Mouse (Mus musculus) gastrocnemius, adult 8-10 months (tissue): Measurements from ENCODE around the gene Lmntd2. TPM values are rescaled to one million over a fixed set of nuclear protein-coding genes. Genes with fewer than 3 reads are reported as not detected.
"Not testable (repeated sequence)": the region's sequence is repeated elsewhere in the genome, so short reads cannot be mapped to it uniquely, and the experiment has no call there.

ENCODE experiments used
- DNase-seq, 2 experiments: peaks; one replicate each; pipeline ENCODE4 v3.0.0; 2022; ENCODE audit warnings: low spot score in 2 of 2
- total RNA-seq, 4 experiments: library from RNA; stranded (reverse); gene quantifications; 2 replicates each; pipeline ENCODE4 v1.2.4; 2022

Lmntd2 gene
- total RNA-seq: not detected

DNA sequence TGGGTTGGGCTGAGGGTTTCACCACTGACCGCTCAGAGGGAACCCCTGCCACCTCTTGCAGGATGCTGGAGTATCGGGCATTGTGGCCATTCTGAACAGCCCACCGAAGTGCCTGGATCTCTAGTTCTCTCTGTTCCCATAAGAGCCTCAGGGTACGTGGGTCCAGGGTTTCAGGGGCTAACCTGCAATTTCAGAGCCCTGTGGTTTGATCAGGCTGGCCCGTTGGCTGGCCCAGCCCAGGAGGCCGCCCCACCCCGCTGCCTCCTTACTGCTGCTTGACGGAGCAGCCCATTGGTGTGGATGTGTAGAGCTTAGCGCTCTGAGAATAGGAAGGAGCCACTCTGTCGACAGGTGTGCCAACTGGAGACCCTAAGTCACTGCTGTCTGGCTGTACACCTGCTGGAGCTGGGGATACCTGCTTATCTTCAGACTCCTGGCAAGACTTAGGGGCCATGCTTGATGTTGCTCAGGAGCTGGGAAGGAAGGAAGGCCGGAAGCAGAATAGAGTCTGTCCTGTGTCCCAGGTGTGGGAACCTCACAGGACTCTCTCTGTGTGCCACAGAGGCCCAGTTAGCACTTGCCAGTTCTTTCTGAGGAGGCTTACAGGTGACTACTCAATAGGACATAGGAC is at the start of gene Lmntd2:
Gene Lmntd2 (minus strand): TSS at position 476 of the 631 bp plus-strand sequence.
- DNase-seq: no peak

DNA sequence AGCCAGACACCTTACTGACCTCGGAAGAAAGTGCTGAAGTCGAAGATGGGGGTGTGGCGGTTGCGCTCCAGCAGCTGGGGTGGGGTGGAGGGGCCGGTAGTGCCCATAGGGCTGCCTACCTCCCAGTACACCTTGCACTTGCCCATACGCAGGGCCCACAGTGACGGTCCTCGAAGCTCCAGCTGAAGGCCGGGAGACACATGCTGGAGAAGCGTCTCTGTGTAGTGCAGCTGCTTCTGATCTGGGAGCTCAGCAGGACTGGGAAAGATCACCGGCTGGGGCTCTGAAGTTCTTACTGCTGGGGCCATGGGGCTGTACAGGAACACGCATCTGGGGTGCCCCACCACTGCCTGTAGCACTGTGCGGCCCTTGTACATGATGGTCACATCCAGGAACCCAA is 49.8 kb upstream of the Lmntd2 start:
- no peak for DNase-seq

DNA sequence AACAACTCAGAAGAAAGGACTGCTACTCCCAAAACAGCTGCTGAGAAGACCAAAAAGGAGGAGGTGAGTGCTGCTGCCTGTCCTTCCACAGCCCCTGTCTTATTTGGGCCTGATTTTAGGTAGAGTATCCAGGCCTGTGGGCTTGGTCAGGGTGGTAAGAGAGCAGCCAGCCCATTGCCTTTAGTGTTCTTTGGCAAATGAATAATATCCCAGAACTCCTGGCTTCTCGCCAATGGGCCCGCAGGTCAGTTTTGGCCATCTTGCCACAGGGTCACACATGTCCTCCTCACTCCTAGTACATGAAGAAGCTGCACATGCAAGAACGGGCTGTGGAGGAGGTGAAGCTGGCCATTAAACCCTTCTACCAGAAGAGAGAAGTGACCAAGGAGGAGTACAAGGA is 47.6 kb upstream of the Lmntd2 start:
- no peak for DNase-seq

DNA sequence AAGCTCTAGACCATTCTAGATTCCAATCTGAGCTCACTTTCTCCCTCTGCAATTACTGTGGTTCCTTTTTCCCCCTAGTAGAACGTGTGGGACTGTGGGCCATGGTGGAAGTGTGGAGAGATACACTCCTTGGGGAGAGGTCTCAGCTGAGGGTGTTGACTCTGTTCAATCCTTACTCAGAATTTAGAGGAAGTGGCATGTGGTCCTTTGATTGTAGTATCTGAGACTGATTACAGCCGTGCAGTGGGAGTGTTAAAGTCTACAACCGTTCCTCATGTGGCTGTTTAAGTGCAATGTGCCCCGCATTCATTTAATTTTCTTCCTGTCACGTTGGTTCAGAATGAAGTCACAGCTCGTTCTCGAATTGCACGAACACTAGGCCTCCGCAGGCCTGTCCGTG is 42.3 kb upstream of the Lmntd2 start:
- DNase-seq: no peak

DNA sequence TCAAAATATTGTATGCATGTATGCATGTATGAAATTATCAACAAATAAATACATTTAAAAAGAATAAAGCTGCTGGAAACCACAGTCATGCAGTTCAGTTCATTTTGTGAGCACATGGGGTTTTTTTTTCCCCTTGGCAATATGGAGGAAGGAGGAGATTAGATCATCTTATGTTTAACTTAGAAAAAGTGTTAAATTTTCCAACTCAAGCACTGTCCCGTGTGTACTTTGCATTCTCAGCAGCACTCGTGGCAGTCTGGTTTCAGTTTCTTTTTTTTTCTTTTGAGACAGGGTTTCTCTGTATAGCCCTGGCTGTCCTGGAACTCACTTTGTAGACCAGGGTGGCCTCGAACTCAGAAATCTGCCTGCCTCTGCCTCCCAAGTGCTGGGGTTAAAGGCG is 36.6 kb upstream of the Lmntd2 start:
- DNase-seq: not testable (repeated sequence)

DNA sequence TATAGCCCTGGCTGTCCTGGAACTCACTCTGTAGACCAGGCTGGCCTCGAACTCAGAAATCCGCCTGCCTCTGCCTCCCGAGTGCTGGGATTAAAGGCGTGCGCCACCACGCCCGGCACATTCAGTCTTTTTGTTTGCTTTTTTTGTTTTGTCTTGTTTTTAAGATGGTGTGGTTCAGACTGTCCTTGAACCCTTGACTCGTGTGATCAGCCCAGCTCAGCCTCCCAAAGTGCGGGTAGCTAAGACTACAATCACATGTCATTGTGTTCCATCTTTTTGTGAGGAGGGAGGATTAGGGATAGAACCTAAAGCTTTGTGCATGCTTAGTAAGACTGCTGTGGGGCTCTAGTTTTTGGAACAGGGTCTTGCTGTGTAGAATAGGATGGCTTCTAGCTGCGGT is 17.7 kb upstream of the Lmntd2 start:
- no peak for DNase-seq

DNA sequence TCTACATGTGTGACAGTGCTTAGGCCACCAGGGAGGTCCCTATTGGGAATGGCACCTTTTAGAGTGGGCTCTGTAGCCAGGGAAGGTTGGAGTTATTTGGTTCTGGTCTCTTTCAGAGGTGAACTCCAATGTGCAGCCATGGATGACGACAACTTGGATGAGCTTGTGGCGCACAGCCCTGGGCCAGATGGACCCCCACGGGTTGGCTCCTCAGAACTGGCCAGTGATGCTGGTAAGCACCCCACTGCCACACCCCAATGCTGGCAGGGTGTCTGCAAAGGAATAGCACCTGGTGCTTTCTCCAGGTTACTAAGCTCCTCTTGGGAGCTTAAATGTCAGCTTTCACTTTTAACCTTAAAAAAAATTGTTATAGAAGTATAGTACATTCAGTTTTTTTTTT is 17.2 kb upstream of the Lmntd2 start:
- no peak for DNase-seq

DNA sequence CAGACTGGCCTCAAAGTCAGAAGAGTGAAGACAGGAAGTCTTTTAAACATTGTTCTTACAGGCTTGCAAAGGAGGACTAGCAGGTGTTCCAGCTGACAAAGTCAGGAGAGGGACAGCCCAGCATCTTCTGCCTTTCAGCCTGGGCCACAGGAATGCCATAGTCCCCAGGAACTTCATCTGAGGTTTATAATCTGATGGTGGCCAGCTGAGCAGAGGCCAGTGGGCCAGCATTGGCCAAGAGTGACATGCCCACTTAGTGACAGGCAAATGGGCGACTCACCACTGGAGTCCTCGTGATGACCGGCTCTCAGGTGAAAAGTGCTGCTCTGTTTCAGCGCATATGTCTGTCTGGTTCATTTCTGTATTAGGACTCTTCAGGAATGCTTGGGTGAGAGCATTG is 16.7 kb upstream of the Lmntd2 start:
- DNase-seq: no peak

DNA sequence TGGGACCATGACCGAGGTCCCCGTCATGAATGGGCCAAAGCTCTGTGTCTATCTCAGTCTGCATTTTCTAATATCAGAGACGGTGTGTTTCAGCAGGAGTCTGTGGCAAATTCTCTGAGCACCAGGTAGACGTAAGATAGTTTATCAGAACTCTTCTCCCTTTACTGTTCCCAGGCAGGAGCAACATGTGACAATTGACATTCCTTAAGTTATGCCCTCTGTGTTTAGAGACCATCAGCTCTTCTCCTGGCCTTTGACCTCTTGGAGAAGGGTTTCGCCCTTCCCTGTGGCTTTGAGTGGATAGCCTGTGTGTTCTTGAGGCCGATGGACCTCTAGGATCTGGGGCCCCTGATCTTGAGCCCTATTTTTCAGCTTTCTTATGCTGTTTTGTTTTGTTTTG is 15.8 kb upstream of the Lmntd2 start:
- DNase-seq: no peak

DNA sequence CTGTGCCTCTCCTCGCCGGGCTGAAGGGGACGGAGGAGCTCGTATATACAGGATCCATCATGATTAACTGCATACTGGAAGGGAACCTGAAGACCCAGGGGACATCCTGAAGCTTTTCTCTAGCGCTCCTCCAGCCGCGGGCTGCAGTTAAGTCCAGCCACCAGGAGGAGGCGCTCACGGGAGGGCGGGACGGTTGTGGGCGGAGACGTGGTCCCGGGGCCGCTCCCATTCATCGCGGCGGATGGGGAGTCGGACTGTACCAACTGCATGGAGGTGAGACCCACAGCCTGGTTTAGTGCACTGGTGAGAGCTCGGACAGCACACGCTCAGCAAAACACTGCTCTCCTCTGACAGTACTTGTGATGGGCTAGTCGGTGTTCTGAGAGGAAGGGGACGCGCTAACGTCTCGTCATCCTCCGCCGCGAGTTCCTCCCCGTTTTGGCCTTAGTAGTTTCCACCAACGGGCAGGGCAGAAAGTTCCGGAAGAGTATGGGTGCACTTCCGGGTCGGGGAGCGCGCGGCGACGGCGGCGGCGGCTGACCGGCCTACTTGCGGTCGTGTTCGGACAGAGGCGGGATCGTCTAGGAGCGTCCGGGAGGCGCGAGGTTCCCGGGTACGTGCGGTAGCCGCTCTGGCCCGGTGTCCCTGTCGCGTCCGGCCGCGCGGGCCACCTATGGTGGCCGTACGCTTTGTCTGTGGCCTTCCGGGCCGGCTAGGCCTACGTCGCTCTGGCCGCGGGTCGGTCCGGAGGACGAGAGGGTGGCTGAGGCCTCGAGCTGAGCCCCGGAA is 14.6 kb upstream of the Lmntd2 start, which contains the start of gene Phrf1:
Gene Phrf1 (plus strand): TSS at position 506 of the 789 bp plus-strand sequence.
- peak; percentile 79 to 80 for DNase-seq

DNA sequence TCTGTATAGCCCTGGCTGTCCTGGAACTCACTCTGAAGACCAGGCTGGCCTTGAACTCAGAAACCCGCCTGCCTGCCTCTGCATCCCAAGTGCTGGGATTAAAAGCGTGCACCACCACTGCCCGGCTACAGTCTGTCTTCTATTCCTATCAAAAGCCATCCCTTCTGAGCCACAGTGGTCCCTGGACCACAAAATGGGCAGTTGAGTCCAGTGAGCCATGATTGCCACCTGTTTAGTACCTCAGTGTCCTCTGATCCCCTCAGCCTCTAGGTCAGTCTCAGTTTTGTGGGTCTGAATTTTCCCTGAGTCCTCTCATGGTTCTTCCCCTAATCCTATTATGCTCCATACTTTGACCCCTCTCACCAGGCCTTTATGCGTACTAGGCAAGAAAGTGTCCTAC is 13.9 kb upstream of the Lmntd2 start:
- DNase-seq: no peak

DNA sequence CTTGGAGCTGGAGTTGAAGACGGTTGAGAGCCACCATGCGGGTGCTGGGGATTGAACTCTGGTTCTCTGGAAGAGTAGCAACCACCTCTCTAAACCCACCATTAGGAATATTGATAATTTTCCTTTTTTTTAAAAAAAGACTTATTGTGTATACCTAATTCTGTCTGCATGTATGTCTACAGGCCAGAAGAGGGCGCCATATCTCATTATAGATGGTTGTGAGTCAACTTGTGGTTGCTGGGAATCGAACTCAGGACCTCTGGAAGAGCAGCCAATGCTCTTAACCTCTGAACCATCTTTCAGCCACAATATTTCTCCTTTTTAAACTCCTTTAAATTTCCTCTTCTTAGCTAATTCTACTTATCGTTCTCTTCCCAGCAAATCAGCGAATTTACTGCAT is 12.7 kb upstream of the Lmntd2 start:
- no peak for DNase-seq

DNA sequence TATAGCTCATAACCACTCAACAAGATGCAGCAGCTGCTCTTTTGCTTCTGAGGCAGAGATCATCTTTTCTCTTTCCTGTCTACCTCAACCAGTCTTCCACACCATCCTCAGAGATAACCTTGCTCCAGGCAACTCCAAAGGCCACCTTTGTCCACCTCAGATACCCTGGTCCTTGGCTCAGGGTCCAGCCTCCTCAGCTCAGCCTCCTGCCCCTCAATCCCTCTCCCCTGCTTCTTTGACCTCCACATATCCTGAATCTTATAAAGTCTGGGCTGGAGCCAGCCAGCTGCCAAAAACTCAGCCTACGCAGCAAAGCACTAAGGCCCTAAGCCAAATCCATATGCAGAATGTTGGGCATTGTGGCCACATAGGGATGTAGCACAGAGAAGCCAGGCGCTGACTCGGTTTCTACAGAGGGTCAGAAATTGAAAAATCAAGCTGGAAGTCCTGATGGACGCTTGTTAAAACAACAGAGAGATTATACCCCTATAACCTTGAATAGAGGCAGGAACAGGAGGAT is 8.9 kb upstream of the Lmntd2 start:
- no peak for DNase-seq

DNA sequence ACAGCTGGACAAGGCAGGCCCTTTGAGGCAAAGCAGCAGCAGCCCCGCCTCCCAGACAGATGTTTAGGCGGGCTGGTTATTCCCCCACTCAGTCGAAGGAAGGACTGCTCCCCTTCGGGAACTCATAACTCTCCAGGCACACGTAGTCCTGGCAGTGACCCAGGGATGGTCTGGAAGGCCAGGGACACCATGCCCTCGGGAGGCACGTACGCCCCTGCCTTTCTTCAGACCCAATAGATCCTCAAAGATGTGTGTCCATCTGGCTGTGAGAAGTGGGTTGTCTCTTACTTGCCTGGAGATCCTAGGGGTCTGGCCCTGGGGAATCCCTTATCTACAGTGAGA is 8.2 kb upstream of the Lmntd2 start:
- DNase-seq: no peak

DNA sequence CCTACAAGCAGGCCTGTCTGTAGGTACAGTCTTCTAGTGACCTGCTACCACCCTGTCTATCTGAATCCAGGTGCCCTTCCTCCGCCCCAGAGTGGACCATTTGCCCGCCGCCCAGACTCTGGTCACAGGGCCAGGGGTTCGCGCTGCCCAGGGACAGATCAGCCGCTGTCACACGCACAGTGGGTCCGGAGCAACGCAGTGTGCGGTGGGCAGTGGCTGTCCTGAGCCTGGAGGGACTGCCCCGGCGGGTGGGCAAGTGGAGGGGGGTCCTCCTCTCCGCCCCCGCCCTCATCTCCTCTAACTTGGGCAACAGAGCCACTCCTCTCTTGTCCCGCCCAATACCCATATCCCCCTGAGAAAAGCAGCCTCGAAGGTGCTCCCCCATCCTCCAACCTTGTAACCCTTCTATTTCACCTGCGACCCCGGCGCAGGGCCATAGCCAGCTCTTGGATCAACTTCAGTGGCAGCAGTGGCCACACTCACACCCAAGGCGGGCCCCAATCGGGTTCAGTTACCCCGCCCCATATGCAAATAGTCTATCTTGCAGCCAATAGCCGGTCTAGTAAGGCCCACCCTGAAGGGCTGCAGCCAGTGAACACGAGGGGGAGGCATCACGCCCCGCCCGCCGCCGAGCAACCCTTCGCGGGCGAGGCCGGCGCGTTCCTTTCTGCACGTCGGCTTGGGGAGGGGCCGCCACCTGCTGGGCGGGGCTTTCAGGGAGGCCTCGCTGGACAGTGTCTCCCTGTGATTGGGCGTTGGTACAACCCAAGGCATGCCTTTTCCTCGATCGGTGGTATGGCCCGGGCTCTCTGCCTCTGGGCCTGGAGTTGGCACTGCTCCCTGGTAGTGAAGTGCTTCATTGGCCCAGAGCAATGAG is 7.6 kb upstream of the Lmntd2 start:
- DNase-seq: peak; percentile 90 to 96

DNA sequence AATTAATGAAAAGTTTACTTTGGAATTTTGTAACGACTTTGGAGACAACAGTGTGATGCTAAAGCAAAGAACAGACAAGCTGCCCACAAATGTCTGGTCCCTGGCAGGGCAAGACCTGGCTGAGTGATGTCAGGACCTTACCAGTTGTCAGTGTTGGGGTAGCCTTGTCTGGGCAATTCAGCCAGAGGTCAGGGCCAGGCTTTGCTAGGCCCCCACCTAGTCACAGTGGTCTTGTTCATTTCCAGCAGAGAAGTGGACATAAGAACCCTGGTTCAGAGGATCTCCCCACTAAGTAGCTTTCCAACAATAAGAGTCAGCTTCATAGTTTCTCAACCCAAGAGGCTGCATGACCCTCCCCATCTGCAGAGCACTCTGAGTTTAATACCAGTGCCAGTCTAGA is 6.5 kb upstream of the Lmntd2 start:
- no peak for DNase-seq

DNA sequence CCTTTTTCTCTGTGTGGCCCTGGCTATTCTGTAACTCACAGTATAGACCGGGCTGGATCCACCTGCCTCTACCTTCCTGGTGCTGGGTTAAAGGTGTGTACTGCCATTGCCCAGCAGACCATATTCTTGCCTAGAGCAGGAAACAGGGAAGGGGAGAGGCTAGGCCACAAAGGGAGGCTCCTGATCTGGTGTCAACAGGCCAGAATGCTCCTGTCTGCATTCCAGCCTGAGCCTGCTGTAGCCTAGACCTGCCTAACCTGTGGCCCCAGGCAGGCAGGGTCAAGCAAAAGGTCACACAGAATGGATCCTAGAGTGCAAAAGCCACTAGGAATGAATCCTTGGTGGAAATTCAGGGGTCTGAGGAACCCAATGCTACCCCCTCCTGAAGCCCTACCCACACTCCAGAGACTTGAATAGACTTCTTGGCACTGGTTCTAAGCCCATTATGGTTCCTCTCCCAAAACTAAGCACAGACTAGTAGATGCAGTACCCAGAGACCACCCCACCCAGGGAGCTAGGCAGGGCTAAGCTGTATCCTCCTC is 5.7 kb upstream of the Lmntd2 start:
- DNase-seq: no peak

DNA sequence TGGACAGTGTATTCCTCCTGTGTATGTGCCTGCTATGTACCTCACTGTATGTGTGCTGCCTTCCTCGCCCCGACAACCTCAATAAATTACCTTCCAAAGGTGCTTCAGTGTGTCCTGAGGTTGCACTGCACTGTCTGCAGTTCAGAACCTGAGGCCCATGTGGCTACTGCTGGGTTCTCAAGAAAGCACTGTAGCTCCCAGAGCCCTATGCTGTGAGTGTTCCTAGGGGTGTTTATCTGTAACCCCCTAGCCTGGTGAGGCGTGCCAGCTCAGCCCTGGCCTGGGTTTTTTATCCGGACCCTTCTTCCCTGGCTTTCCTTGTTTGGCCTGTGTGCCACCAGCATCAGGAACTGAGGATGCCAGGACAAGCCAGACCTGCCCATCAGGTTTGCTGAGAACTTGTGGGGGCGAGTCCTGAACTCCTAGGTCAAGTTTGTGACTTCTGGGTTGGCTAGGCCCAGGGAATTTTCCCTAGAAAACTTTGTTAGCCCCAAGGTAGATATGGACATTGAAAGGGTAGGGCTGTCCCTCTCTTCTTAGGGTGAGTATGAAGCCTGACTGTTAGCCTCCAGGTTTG is 4.8 kb upstream of the Lmntd2 start:
- no peak for DNase-seq

DNA sequence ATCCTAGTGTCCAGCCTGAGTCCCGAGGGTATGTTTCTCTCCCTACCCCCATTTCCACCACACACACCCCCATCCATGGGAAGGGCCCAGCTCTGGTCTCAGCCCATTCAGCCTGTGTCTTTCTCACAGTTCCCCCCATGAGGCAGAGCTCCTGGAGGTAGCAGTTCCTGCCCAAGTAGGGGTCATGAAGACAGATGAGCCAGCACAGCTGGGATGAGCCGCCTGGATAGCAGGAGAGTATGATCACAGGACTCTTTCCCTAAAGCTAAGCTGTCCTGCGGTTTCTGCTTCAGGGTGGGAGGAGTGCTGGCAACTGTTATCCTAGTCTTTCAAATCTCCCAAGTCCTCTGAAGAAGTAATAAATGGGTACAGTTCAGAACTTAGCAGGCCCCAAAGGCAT is 4.3 kb upstream of the Lmntd2 start:
- DNase-seq: no peak

DNA sequence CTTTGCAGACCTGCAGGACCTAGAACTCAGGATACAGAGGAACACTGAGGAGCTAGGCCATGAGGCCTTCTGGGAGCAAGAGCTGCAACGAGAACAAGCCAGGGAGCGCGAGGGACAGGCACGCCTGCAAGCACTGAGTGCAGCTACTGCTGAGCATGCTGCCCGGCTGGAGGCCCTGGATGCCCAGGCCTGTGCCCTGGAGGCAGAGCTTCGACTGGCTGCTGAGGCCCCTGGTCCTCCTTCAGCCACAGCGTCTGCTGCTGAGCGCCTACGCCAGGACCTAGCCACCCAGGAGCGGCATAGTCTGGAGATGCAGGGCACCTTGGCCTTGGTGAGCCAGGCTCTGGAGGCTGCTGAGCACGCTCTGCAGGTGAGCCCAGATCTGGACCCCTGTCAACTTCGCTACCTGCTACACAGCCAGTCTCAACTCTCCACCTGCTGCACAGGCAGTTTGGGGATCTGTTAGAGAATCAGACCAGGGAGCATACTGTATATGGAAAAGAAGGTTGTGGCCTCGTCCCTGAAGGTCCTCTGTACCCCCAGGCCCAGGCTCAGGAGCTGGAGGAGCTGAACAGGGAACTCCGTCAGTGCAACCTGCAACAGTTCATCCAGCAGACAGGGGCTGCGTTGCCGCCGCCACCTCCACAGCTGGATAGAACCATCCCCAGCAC is 3.6 kb upstream of the Lmntd2 start:
- no peak for DNase-seq

DNA sequence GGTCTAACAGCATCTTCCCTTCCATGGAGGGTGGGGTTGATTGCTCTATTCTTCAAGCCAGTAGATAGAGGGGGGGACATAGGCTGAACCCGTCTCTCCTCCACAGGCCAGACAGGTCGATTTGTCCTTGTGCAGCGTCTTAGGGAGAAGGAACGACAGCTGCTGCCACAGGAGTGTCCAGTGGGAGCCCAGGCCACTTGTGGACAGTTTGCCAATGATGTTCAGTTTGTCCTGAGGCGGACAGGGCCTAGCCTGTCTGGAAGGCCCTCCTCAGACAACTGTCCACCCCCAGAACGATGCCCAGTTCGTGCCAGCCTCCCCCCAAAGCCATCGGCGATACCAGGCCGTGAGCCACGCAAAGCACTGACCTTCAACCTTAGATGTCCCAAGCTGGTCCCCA is 3.0 kb upstream of the Lmntd2 start:
- DNase-seq: no peak
